21 mouse cellular contexts compared by ENCODE assay signal in the genomic region with DNA sequence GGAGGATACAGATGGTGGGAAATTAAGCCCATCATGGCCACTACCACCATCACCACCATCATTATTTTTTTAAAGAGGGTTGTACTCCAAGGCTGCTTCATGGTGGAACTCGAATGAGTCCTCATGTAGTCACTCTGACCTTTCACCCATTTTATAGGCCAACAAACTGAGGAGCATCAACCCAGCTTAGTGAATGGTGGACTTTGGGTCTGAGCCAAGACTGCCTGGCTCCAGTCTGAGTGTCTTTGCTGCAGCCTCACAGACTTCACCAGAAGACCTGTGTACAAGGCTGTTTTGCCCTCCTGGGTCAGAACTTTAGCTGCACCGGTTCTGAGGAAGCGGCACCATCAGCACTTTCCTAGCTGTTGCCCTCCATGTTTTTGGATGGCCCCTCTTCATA.
A peak's percentile ranks its signal among the peaks of the same experiment; 100 is the strongest.
DNase-seq lines count a peak whose midpoint lies in the region; ATAC-seq and TF ChIP-seq lines count a peak whose summit lies in the region.
"Had no signal": no experiment of that assay in that cellular context is flagged by ENCODE, and none has a peak within 500 bp of the region (broad histone marks: within the 10 kb centered on the region; RNA-seq: fewer than 3 reads in every experiment).

No protein-coding gene starts in this region.

- no peak overlapping the region for H3K9ac ChIP-seq in kidney, embryonic 14.5 days (ENCODE audit: low read depth, low read length)
- no peak overlapping the region for H3K9ac ChIP-seq in liver, adult 2 months (ENCODE audit: low read depth, low read length)
- no peak overlapping the region for H3K9ac ChIP-seq in liver, embryonic 11.5 days (ENCODE audit: low read depth, low read length)
- H3K9ac ChIP-seq: forebrain, embryonic 13.5 days; hindbrain, embryonic 14.5 days had no signal

- H3K9me3 ChIP-seq in kidney, embryonic 14.5 days (ENCODE audit: control insufficient read depth, low read length): no peaks in the 10 kb centered on the region
- no peaks in the 10 kb centered on the region for H3K9me3 ChIP-seq in liver, embryonic 11.5 days (ENCODE audit: control insufficient read depth, low read length)
- H3K9me3 ChIP-seq: forebrain, embryonic 10.5 days; forebrain, embryonic 13.5 days; hindbrain, embryonic 10.5 days had no signal

- H3K27me3 ChIP-seq in kidney, embryonic 14.5 days (ENCODE audit: control insufficient read depth, insufficient read depth, low read length): no peaks in the 10 kb centered on the region
- H3K27me3 ChIP-seq in liver, adult 2 months (ENCODE audit: control insufficient read depth, insufficient read depth, low read length): no peaks in the 10 kb centered on the region
- H3K27me3 ChIP-seq in liver, embryonic 11.5 days (replicated peaks; ENCODE audit: control insufficient read depth, insufficient read depth, low read length): no peaks in the 10 kb centered on the region

- no peak overlapping the region for H3K4me2 ChIP-seq in kidney, embryonic 14.5 days (replicated peaks; ENCODE audit: low read depth, low read length)
- no peak overlapping the region for H3K4me2 ChIP-seq in liver, embryonic 11.5 days
- H3K4me2 ChIP-seq: forebrain, embryonic 13.5 days; heart, embryonic 11.5 days; hindbrain, embryonic 14.5 days had no signal

- TF ChIP-seq POLR2A in liver, adult 2 months (IDR thresholded peaks at IDR 0.05; ENCODE audit: extremely low read depth, insufficient read depth, low read length): no peak

- H3K27ac ChIP-seq in kidney, embryonic 14.5 days (ENCODE audit: low read depth, low read length): no peak overlapping the region
- H3K27ac ChIP-seq in liver, adult 2 months (replicated peaks; ENCODE audit: insufficient read depth, low read depth, low read length): no peak overlapping the region
- H3K27ac ChIP-seq in liver, embryonic 11.5 days (ENCODE audit: low read depth, low read length): no peak overlapping the region
- H3K27ac ChIP-seq: forebrain, embryonic 10.5 days; forebrain, embryonic 13.5 days; hindbrain, embryonic 10.5 days; hindbrain, embryonic 14.5 days; hindbrain, postnatal 0 days had no signal

- DNase-seq in kidney, adult 11 months: peak; percentile 33
- DNase-seq in kidney, adult 8-10 months: peak; percentile 31 to 61
- no peak for DNase-seq in kidney, postnatal 14 days
- DNase-seq in liver, adult 2 months (ENCODE audit: extremely low read depth, low read depth, low spot score): peak; percentile 65
- no peak for DNase-seq in liver, embryonic 11.5 days (ENCODE audit: low spot score)
- DNase-seq: adrenal gland, adult 2 months; adrenal gland, postnatal 14 days; cerebellum, adult 11 months; cerebellum, adult 2 months; cerebellum, postnatal 14 days; gastrocnemius, postnatal 10 days; gastrocnemius, postnatal 36 days had no signal

- ATAC-seq in kidney, embryonic 14.5 days (ENCODE audit: low FRiP score, low TSS enrichment): no peak
- ATAC-seq in liver, embryonic 11.5 days (replicated peaks; ENCODE audit: low FRiP score): no peak
- ATAC-seq: CD4-positive, CD25-positive, alpha-beta regulatory T cell, adult 4 months; forebrain, embryonic 13.5 days; forebrain, embryonic 16.5 days; hindbrain, postnatal 0 days had no signal

- no peaks in the 10 kb centered on the region for H3K36me3 ChIP-seq in kidney, embryonic 14.5 days (ENCODE audit: control insufficient read depth, insufficient read depth, low read length)
- H3K36me3 ChIP-seq in liver, adult 2 months (ENCODE audit: control insufficient read depth, insufficient read depth, low read length): no peaks in the 10 kb centered on the region
- no peaks in the 10 kb centered on the region for H3K36me3 ChIP-seq in liver, embryonic 11.5 days (ENCODE audit: control insufficient read depth, insufficient read depth, low read length)
- H3K36me3 ChIP-seq: forebrain, embryonic 10.5 days; hindbrain, embryonic 10.5 days had no signal

- H3K4me3 ChIP-seq in kidney, embryonic 14.5 days (ENCODE audit: low read length): no peak overlapping the region
- H3K4me3 ChIP-seq in liver, adult 2 months (ENCODE audit: insufficient read depth, low read depth, low read length): no peak overlapping the region
- H3K4me3 ChIP-seq in liver, embryonic 11.5 days (ENCODE audit: low read depth, low read length): no peak overlapping the region
- H3K4me3 ChIP-seq: forebrain, embryonic 10.5 days; forebrain, embryonic 13.5 days; hindbrain, embryonic 10.5 days had no signal

- no peak for TF ChIP-seq CTCF in liver, adult 2 months (IDR thresholded peaks at IDR 0.05; ENCODE audit: low read depth, low read length)

- H3K79me2 ChIP-seq in liver, adult 2 months (ENCODE audit: control insufficient read depth, insufficient read depth, low read length): no peaks in the 10 kb centered on the region

- 82% methylated on average over 3 of the region's 3 CpGs for WGBS in kidney, embryonic 14.5 days
- WGBS in liver, adult 2 months: 62% methylated on average over 3 of the region's 3 CpGs
- 80% methylated on average over 3 of the region's 3 CpGs for WGBS in liver, embryonic 11.5 days

- no peaks in the 10 kb centered on the region for H3K4me1 ChIP-seq in kidney, embryonic 14.5 days (ENCODE audit: control insufficient read depth, insufficient read depth, low read length)
- no peaks in the 10 kb centered on the region for H3K4me1 ChIP-seq in liver, adult 2 months (ENCODE audit: control insufficient read depth, insufficient read depth, low read length)
- H3K4me1 ChIP-seq in liver, embryonic 11.5 days (replicated peaks; ENCODE audit: control insufficient read depth, insufficient read depth, low read length): no peaks in the 10 kb centered on the region
- H3K4me1 ChIP-seq: hindbrain, embryonic 10.5 days had no signal

Comparison
In these comparisons a context has a peak if more than half of its experiments do, and no peak if none do; other contexts are left out.
1. DNase-seq: peak in kidney, adult 11 months (single experiment), kidney, adult 8-10 months (2 of 2) and liver, adult 2 months (single experiment); none in kidney, postnatal 14 days (single experiment) and liver, embryonic 11.5 days (single experiment).